Mouse (Mus musculus) forebrain, embryonic 12.5 days (tissue): ENCODE data around the gene Lgals9. TPM values are rescaled to one million over a fixed set of nuclear protein-coding genes. Genes with fewer than 3 reads are reported as not detected.

Experiments
- ATAC-seq: fragments of 200-750 bp; cut with Nextera tagmentation; 2 replicates; pipeline ENCODE4 v1.8.0; 2017; ENCODE audit warnings: moderate TSS enrichment; ENCODE audit not compliant: low FRiP score
- H3K27ac ChIP-seq: fragments of 300-500 bp; sonication (generic); 2 replicates; pipeline ENCODE4 v1.5.1; 2016; ENCODE audit warnings: mild to moderate bottlenecking
- H3K27me3 ChIP-seq: fragments of 300-500 bp; sonication (generic); 2 replicates; pipeline ENCODE4 v1.6.1; 2016; ENCODE audit warnings: mild to moderate bottlenecking
- H3K36me3 ChIP-seq: fragments of 300-500 bp; sonication (generic); replicated peaks from 2 replicates; pipeline ENCODE4 v1.6.1; 2016; ENCODE audit warnings: mild to moderate bottlenecking
- H3K4me1 ChIP-seq: fragments of 300-500 bp; sonication (generic); 2 replicates; pipeline ENCODE4 v1.6.1; 2016
- H3K4me2 ChIP-seq: fragments of 300-500 bp; sonication (generic); 2 replicates; pipeline ENCODE4 v1.6.1; 2016; ENCODE audit warnings: mild to moderate bottlenecking, moderate library complexity
- H3K4me3 ChIP-seq: fragments of 300-500 bp; sonication (generic); replicated peaks from 2 replicates; pipeline ENCODE4 v1.5.1; 2016; ENCODE audit warnings: mild to moderate bottlenecking
- H3K9ac ChIP-seq: fragments of 300-500 bp; sonication (generic); 2 replicates; pipeline ENCODE4 v1.6.1; 2016; ENCODE audit warnings: mild to moderate bottlenecking
- H3K9me3 ChIP-seq: fragments of 300-500 bp; sonication (generic); 2 replicates; pipeline ENCODE4 v1.6.1; 2016
- WGBS: fragments of 180-500 bp; shearing (Covaris S2); methylation state at CpG from one replicate; pipeline ENCODE4 v1.1.7; 2016; 5-methylcytosine and 5-hydroxymethylcytosine counted together
- polyA plus RNA-seq: library from polyadenylated mRNA; unstranded; fragments of >200 nt; fragmentation: Nextera tagmentation; extraction: Ambion mirVana; gene quantifications from 2 replicates; pipeline ENCODE4 v1.2.1, GENCODE M21; 2016

Gene Lgals9
- polyA plus RNA-seq, 1 experiment from 2014 or later = 5.7 TPM

DNA sequence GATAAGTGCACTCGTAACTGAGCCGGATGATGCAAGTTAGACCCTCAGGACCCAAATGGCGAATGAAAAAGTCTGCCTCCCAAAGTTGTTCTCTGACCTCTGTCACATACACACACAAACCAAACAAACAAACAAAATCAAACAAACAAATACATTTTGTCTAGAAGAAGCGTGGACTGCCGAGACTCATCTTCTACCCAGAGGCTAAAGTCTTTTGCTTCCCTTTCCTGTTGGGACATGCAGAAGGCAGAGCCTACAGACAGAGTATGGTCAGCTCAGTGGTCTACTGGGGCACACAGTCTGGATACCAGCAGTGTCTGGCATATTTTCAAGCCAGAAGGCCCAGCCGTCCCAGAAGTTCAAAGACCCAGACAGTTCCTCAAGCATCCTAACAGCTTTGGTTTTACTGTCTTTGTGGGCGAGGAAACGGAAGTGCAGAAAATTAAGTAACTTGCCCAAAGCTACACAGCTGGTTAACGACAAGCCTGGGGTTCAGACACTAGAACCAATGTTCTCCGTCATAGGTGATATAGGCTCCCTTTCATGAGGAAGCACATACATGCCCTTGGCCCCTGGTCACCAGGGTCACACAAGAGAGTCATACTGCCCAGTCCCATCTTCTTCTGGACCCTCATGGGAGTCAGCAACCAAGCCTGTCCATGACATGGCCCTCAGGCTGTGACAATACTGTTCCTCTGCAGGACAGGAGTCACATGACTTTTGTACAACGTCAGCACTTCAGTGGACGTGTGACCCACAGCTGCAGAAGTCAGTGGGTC is 2.0 kb downstream of the Lgals9 start:
- Histone ChIP-seq H3K9me3 (no peaks in the 10 kb centered on the region), H3K4me1 (no peaks in the 10 kb centered on the region), H3K9ac (no peak overlapping the region), H3K4me2 (no peak overlapping the region), H3K27ac (no peak overlapping the region), H3K36me3 (no peaks in the 10 kb centered on the region), H3K4me3 (no peak overlapping the region), H3K27me3 (no peaks in the 10 kb centered on the region)
- ATAC-seq = no peak
- 88% methylated on average over 12 of the region's 12 CpGs for WGBS

DNA sequence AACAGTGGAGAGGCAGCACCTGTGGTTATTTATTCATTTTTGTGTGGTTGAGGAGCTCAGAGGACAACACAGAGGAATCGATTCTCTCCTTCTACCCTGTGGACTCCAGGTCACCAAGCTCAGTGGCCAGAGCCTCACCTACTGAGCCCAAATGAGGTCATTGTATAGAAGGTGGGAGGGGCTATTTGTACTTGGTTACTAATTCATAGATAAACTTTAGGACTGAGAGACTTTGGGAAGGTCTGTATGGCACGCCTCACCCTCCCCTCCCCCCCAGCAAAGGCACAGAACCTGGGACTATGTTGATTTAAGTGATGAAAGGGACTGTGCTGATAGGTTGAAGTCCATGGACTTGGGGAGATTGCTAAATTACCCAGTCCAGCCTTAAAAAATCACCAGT is 2.7 kb downstream of the Lgals9 start:
- no peak for ATAC-seq
- no peak overlapping the region for H3K4me2 ChIP-seq
- no peak overlapping the region for H3K27ac ChIP-seq
- H3K9me3 ChIP-seq = no peaks in the 10 kb centered on the region
- WGBS = 76% methylated on average over 2 of the region's 2 CpGs
- no peaks in the 10 kb centered on the region for H3K27me3 ChIP-seq
- H3K4me1 ChIP-seq = no peaks in the 10 kb centered on the region
- no peak overlapping the region for H3K9ac ChIP-seq
- H3K36me3 ChIP-seq = no peaks in the 10 kb centered on the region
- H3K4me3 ChIP-seq = no peak overlapping the region

DNA sequence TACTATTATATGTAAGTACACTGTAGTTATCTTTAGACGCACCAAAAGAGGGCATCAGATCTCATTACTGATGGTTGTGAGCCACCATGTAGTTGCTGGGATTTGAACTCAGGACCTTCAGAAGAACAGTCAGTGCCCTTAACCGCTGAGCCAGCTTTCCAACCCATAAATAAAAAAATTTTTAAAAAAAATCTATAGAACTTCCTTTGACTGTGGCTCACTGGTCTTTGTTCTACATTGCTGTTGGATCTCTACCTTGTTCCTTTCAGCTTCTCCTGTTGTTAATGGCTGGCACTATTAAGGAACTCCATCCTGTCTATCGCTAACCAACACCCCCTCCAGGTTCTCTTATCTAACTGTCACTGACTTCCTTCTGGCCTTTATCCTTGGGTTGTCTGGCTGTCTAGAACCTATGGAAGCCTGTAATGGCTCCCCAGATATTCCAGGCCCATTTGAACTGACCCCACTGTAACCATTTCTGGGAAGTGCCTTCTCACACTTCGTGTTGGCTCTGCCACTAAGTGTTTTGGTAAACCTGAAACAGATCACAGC is 4.6 kb downstream of the Lgals9 start:
- Histone ChIP-seq H3K9me3 (no peaks in the 10 kb centered on the region), H3K4me1 (no peaks in the 10 kb centered on the region), H3K4me3 (no peak overlapping the region), H3K27me3 (no peaks in the 10 kb centered on the region), H3K27ac (no peak overlapping the region), H3K4me2 (no peak overlapping the region), H3K9ac (no peak overlapping the region), H3K36me3 (no peaks in the 10 kb centered on the region)
- 92% methylated on average over 4 of the region's 4 CpGs for WGBS
- ATAC-seq = no peak

DNA sequence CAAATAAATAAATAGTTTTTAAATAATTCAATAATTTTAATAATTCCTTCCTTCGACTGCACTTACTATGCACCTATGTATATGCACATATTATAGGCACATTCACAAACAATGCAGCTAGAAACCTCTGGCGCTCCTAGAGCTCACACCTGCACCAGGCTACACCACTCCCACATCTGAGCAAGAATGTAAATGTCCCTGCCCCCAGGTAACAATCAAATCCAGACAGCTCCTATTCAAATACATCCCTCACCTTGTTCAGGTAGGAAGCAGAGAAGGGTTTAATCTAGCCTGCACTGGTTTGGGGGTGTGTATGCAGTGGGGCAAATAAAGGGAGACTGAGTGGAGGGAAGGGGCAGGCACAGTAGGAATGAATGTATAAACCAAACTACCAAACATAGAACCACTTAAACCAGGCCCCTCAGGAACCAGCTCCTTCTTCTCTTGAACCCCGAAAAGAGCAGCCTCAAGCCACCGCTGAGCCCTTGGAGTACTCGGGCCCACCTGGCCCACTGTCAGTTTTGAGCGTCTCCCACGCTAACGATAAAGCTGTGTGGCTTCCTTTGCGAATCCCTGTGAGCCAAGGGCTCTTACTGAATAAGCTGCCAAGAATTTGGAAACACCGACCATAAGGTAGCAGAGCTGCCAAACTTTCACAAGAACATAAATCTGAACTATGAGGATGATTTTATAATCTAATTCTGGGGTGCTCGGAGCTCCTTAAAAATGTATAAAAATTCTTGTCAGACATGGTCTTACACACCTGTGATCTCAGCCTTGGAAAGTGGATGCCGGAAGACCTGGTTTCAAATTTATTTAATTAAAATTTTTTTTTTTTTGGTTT is 6.3 kb downstream of the Lgals9 start:
- Histone ChIP-seq H3K36me3 (no peaks in the 10 kb centered on the region), H3K4me3 (no peak overlapping the region), H3K27me3 (no peaks in the 10 kb centered on the region), H3K27ac (no peak overlapping the region), H3K9ac (no peak overlapping the region), H3K4me1 (no peaks in the 10 kb centered on the region), H3K9me3 (no peaks in the 10 kb centered on the region), H3K4me2 (no peak overlapping the region)
- WGBS = 92% methylated on average over 12 of the region's 12 CpGs
- no peak for ATAC-seq

DNA sequence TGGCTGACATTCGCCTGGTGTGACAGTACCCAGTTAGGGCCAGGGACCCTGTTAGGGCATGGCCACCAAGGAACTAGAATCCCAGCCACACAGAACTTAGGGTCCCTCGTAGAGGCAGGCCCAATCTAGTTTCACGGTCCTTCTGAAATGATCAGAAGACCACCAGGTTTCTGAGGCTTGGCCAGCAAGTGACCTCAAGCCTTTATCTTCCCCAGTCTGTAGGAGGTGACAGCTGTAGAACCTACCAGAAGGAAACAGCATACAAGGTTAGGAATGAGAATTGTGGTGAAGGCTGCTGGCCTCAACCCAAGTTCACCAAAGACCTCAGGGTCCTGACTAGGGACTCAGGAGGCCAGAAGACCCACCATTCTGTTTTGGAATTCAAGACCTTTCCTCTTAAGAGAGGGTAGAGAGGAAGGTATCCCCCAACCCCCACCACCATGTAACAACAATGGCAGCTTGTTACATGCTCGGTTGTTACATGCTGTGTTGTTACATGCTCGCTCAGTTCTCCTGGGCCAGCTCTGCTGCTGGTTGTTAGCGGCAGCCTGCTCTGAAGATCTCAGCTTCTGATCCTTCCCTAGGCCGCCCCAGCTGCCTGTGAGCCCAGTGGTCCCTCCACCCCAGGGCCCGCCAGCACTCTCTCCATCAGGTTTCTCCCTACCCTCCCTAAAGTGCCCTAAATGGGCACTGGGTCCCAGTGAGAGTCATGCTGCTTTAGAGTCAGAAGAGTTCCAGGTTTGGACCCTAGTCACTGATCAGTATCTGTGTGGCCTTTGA is 7.8 kb downstream of the Lgals9 start:
- H3K36me3 ChIP-seq = no peaks in the 10 kb centered on the region
- no peak overlapping the region for H3K4me2 ChIP-seq
- WGBS = 85% methylated on average over 8 of the region's 8 CpGs
- H3K9me3 ChIP-seq = no peaks in the 10 kb centered on the region
- no peak overlapping the region for H3K4me3 ChIP-seq
- no peak overlapping the region for H3K9ac ChIP-seq
- peaks cover 9% of the 10 kb centered on the region for H3K4me1 ChIP-seq
- ATAC-seq = no peak
- H3K27me3 ChIP-seq = no peaks in the 10 kb centered on the region
- no peak overlapping the region for H3K27ac ChIP-seq

DNA sequence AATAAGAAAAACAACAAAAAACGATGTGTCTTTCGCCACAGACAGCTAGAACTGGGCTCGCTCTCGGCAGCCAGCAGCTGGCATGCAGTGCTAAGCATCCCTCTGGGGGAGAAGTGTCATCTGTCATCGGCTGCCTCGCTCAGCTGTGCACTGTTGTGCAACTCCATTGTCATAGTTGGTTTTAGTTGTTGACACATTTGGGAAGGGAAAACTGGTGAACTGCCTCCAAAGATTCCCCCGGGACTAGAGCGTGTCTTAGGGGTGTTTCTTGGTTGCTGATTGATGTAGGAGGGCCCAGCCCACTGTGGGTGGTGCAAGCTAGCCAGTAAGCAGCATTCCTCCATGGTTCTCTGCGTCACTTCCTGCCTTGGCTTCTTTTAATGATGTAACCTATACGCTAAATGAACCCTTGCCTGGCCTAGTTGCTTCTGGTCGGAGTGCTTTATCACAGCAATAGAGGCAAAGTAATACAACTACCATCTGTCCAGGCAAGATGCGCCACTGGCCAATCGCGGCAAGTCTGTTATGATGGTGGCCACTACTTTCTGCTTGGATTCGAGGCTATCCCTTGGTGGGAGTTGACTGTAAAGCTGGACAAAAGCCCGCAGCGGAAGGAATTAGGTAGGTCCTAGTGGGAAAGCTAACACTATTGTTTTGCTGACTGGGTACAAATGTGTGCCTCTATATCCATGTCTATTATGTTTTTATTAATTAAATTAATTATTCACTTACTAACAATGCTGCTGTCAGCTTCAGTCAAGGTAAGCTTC is 11.2 kb downstream of the Lgals9 start:
- WGBS = 76% methylated on average over 17 of the region's 17 CpGs
- H3K27ac ChIP-seq = no peak overlapping the region
- H3K9ac ChIP-seq = no peak overlapping the region
- no peak for ATAC-seq
- no peak overlapping the region for H3K4me3 ChIP-seq
- H3K27me3 ChIP-seq = no peaks in the 10 kb centered on the region
- peaks cover 9% of the 10 kb centered on the region for H3K4me1 ChIP-seq
- H3K36me3 ChIP-seq = no peaks in the 10 kb centered on the region
- no peaks in the 10 kb centered on the region for H3K9me3 ChIP-seq
- H3K4me2 ChIP-seq = no peak overlapping the region

DNA sequence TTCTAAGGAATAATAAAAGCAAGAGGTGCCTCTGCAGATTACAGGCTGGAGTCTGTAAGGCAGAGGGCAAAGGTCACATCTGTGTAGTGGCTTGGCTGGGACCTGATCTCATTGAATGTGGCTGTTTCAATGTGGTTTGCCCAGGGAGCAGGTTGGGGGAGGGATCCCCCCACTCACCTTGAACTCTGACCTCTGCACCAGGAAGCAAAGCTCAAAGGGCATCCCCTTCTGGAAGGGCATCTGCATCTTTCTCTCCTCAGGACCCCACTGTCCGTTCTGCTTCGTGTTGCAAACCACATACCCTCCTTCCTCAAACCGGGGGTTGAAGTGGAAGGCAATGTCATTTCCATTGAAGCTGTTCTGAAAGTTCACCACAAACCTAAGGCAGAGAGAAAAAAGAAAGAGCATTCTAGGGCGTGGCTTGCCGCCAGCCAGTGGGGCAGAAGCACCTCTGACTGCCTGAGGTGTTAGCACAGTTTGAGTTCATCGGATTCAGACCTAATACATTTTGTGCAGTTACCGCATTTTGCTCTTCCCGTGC is 11.9 kb downstream of the Lgals9 start:
- Histone ChIP-seq H3K36me3 (no peaks in the 10 kb centered on the region), H3K9me3 (no peaks in the 10 kb centered on the region), H3K4me2 (no peak overlapping the region), H3K27ac (no peak overlapping the region), H3K9ac (no peak overlapping the region), H3K4me1 (peaks cover 9% of the 10 kb centered on the region), H3K4me3 (no peak overlapping the region), H3K27me3 (no peaks in the 10 kb centered on the region)
- WGBS = 65% methylated on average over 8 of the region's 8 CpGs
- ATAC-seq = no peak

DNA sequence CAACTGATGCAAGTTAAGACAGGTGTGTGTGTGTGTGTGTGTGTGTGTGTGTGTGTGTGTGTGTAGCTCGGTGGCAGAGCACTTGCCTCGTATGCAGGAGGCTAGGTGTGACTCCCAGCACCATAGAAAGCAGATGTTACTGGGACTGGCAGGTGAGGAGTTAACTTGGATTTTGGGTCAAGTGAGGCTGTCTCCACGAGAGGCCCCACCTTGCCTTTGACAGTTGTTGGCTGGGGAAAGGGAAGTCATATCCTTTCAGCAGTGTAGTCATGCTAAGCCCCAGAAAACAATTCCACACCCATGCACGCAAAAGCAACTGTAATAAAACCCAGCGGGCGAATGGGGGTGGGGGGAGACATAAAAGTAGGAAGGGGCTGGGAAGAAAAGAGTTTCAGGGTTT is 12.4 kb downstream of the Lgals9 start:
- no peak for ATAC-seq
- no peak overlapping the region for H3K4me2 ChIP-seq
- 55% methylated on average over 6 of the region's 6 CpGs for WGBS
- H3K27me3 ChIP-seq = no peaks in the 10 kb centered on the region
- H3K4me3 ChIP-seq = no peak overlapping the region
- H3K27ac ChIP-seq = no peak overlapping the region
- H3K9me3 ChIP-seq = no peaks in the 10 kb centered on the region
- H3K9ac ChIP-seq = no peak overlapping the region
- H3K4me1 ChIP-seq = peaks cover 9% of the 10 kb centered on the region
- no peaks in the 10 kb centered on the region for H3K36me3 ChIP-seq

DNA sequence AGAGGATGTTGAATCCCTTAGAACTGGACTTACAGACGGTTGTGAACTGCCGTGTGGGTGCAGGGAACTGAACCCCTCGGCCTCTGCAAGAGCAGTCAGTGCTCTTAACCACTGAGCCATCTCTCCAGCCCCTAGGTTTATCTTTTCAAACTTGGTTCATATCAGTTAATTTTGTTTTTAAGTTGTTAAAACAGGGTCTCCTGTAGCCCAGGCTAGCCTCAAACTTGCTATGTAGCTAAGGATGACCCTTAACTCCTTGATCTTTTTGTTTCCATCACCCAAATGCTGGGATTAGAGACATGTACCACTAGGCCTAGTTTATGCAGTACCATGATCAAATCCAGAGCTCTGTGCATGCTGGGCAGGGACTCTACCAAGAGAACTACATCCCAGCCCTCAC is 13.0 kb downstream of the Lgals9 start:
- Histone ChIP-seq H3K4me3 (no peak overlapping the region), H3K36me3 (no peaks in the 10 kb centered on the region), H3K27me3 (no peaks in the 10 kb centered on the region), H3K4me2 (no peak overlapping the region), H3K9ac (no peak overlapping the region), H3K27ac (no peak overlapping the region), H3K9me3 (no peaks in the 10 kb centered on the region), H3K4me1 (peaks cover 9% of the 10 kb centered on the region)
- 94% methylated on average over 3 of the region's 3 CpGs for WGBS
- ATAC-seq = no peak

DNA sequence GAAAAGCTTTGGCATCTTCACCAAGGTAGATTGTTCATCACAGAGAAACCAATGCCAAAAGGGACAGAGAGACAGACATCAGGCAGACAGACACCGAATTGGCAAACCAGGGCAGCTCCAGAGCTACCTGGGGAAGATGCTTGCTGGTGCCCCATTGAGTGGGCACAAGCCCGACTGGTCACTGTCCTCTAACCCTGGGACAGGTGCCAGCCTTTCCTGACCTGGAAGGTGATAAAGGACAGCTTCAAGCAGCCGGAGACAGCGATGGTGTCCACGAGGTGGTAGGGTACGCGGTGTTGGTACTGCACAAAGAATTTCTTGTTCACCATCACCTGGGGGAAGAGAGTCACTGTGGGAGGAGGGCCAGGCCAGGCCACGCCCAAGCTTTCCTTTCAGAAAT is 13.7 kb downstream of the Lgals9 start:
- WGBS = 88% methylated on average over 8 of the region's 8 CpGs
- no peaks in the 10 kb centered on the region for H3K36me3 ChIP-seq

DNA sequence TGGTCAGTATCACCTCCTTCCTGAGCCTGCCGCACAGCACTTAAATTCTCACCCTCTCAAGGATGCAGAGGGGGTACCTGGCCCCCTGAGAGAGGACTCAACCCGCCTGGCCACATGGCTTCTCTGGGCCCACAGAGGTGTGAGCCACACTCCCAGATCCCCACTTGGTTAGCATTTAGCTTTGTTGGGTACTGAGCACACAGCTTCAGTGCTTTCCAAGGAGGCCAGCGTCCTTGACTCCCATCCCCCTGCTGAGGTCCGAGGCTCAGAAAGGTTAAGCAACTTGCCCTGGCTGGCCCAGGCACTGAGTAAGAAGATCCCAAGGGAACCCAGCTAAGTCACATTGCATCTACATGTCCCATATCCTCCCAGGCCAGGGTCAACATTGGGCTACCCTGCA is 16.6 kb downstream of the Lgals9 start:
- no peak for ATAC-seq
- WGBS = 85% methylated on average over 4 of the region's 4 CpGs
- Histone ChIP-seq H3K9me3 (no peaks in the 10 kb centered on the region), H3K36me3 (no peaks in the 10 kb centered on the region), H3K9ac (no peak overlapping the region), H3K4me1 (peaks cover 7% of the 10 kb centered on the region), H3K27ac (no peak overlapping the region), H3K27me3 (no peaks in the 10 kb centered on the region), H3K4me2 (no peak overlapping the region), H3K4me3 (no peak overlapping the region)

More for the DNA sequence above, 13.7 kb downstream of the Lgals9 start:
- Histone ChIP-seq H3K4me2 (no peak overlapping the region), H3K4me1 (peaks cover 9% of the 10 kb centered on the region), H3K9ac (no peak overlapping the region), H3K4me3 (no peak overlapping the region), H3K9me3 (no peaks in the 10 kb centered on the region), H3K27ac (no peak overlapping the region), H3K27me3 (no peaks in the 10 kb centered on the region)
- no peak for ATAC-seq
